Mouse (Mus musculus) gastrocnemius, postnatal 4 days (tissue): ENCODE measurements at regions not wholly inside any gene's neighbourhood (a gene's known extent, or its start where the extent isn't known, plus 50 kb on each side); places are given as distances from the start of the nearest gene placed in this dataset.
A peak's percentile ranks its signal among the peaks of the same experiment; 100 is the strongest.

ENCODE experiments used
- DNase-seq, 2 experiments: peaks; one replicate each; pipeline ENCODE4 v3.0.0; 2021 to 2022; ENCODE audit warnings: low spot score in 2 of 2, mixed read lengths in 2 of 2

DNA sequence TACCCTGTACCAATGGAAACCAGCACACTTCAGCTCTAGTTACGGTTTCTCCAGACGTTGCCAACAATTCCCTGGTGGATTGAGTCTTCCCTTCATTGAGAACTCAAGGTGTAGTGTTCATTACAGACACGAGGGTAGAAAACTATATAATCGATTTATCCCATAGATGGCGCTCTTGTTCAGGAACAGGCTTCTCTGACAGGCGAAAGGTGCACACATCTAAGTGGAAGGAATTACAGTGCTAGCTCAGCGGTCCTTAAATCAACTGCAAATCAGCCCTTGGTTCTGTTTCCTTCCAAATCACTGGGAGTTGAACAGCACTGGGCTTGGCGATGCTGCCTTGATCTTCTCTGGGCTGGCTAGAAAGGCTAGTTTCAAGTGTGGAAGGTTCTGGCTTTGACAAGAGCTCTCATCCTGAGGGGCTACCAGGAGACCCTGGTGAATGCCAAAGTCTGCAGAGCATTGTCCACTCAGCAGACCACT is 161.1 kb downstream of the March11 start:
- peak in 1 of 2 experiments; percentile 8 for DNase-seq

DNA sequence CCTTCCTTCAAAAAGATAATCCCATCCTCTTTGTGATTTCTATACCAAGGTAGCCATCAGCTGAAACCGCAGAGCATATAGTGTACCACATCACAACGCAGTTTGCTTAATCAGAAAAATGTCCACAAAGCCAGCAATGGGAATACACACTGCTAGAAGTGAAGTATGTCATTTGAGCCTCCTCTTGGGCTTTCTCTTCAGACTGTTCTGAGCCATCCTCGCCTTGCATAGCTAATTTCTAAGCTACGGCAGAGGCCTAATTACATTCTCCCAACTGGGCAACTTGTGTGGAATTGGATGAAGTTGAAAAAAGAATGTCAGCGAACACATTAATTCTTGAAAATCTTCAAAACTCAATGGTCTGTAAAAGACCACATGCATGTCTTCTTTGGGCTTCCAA is 178.5 kb downstream of the March11 start:
- DNase-seq: no peak
